Mouse (Mus musculus) ES-Bruce4 (cell line): ENCODE data around the gene Ankrd33b.

Experiments
- CTCF ChIP-seq: IDR thresholded peaks from one replicate; pipeline ENCODE4 v1.8.1; 2011; ENCODE audit warnings: low read depth, low read length
- EP300 ChIP-seq: IDR thresholded peaks from 2 replicates; pipeline ENCODE4 v1.6.1; 2011; ENCODE audit warnings: low read depth, low read length; ENCODE audit not compliant: insufficient read depth
- POLR2A ChIP-seq: IDR thresholded peaks from one replicate; pipeline ENCODE4 v1.8.1; 2011; ENCODE audit warnings: low read length; ENCODE audit not compliant: insufficient read depth

GRCm38 (mm10) chr15:31337192-31337741 is 30.3 kb downstream of the Ankrd33b start:
- TF ChIP-seq CTCF (no peak), EP300 (no peak), POLR2A (no peak)
